Mouse (Mus musculus) layer of hippocampus, postnatal 25 days (tissue): ENCODE measurements around the gene Slc43a2. TPM values are rescaled to one million over a fixed set of nuclear protein-coding genes. Genes with fewer than 3 reads are reported as not detected.

Experiments
- DNase-seq, 2 experiments: peaks; one replicate each; pipeline ENCODE4 v3.0.0; 2022; ENCODE audit warnings: mixed read lengths in 2 of 2, low spot score in 1 of 2; ENCODE audit errors: extremely low spot score in 1 of 2
- total RNA-seq, 2 experiments: library from RNA; stranded (reverse); gene quantifications; 2 replicates each; pipeline ENCODE4 v1.2.3; 2021

Gene Slc43a2
- total RNA-seq, 2 experiments from 2014 or later, result 49.8 to 54.2 TPM

GRCm38 (mm10) chr11:75570375-75571125 is 39.1 kb downstream of the Slc43a2 start:
- no peak for DNase-seq

GRCm38 (mm10) chr11:75571126-75571990 is 39.9 kb downstream of the Slc43a2 start:
- no peak for DNase-seq

GRCm38 (mm10) chr11:75572301-75572791 is 40.9 kb downstream of the Slc43a2 start:
- DNase-seq, result no peak

GRCm38 (mm10) chr11:75572854-75573650 is 41.6 kb downstream of the Slc43a2 start:
- peak; percentile 90 to 99 for DNase-seq

- no peak for DNase-seq
Measured at GRCm38 (mm10) chr11:75574378-75575123, 43.1 kb downstream of the Slc43a2 start.

GRCm38 (mm10) chr11:75575560-75576123 is 44.1 kb downstream of the Slc43a2 start:
- no peak for DNase-seq

- no peak for DNase-seq
Measured at GRCm38 (mm10) chr11:75578609-75579008, 47.1 kb downstream of the Slc43a2 start.

GRCm38 (mm10) chr11:75581495-75582149 is 50.1 kb downstream of the Slc43a2 start:
- DNase-seq, result no peak

- no peak for DNase-seq
Measured at GRCm38 (mm10) chr11:75583521-75583920, 52.0 kb downstream of the Slc43a2 start.

GRCm38 (mm10) chr11:75585061-75585460 is 53.6 kb downstream of the Slc43a2 start:
- no peak for DNase-seq

GRCm38 (mm10) chr11:75585978-75586377 is 54.5 kb downstream of the Slc43a2 start:
- no peak for DNase-seq

GRCm38 (mm10) chr11:75586963-75587362 is 55.5 kb downstream of the Slc43a2 start:
- DNase-seq, result no peak

GRCm38 (mm10) chr11:75587493-75588284 is 56.2 kb downstream of the Slc43a2 start, which contains the start of gene Pitpna:
TSS of gene Pitpna (plus strand) at chr11:75588097.
- peak; percentile 90 to 96 for DNase-seq

GRCm38 (mm10) chr11:75588285-75588941 is 56.9 kb downstream of the Slc43a2 start:
- no peak for DNase-seq

GRCm38 (mm10) chr11:75592612-75593011 is 61.1 kb downstream of the Slc43a2 start:
- DNase-seq, result no peak

- no peak for DNase-seq
Measured at GRCm38 (mm10) chr11:75594431-75594830, 62.9 kb downstream of the Slc43a2 start.

GRCm38 (mm10) chr11:75595404-75595803 is 63.9 kb downstream of the Slc43a2 start:
- DNase-seq, result no peak

- DNase-seq, result no peak
Measured at GRCm38 (mm10) chr11:75595816-75596215, 64.3 kb downstream of the Slc43a2 start.
